Mouse (Mus musculus) neural tube, embryonic 14.5 days (tissue): ENCODE data around the gene Kcnj2. TPM values are rescaled to one million over a fixed set of nuclear protein-coding genes. Genes with fewer than 3 reads are reported as not detected.

Experiments
- ATAC-seq: fragments of 200-750 bp; cut with Nextera tagmentation; 2 replicates; pipeline ENCODE4 v1.8.0; 2017; ENCODE audit warnings: low read depth, mild to moderate bottlenecking, moderate TSS enrichment, moderate library complexity
- H3K27ac ChIP-seq: fragments of 300-500 bp; sonication (generic); 2 replicates; pipeline ENCODE4 v1.5.1; 2014; ENCODE audit warnings: low read depth, mild to moderate bottlenecking, control low read depth, low read length, moderate library complexity, mixed read lengths
- H3K27me3 ChIP-seq: fragments of 300-500 bp; sonication (generic); 2 replicates; pipeline ENCODE4 v1.6.1; 2014; ENCODE audit warnings: low read length; ENCODE audit not compliant: control insufficient read depth, insufficient read depth
- H3K36me3 ChIP-seq: fragments of 300-500 bp; sonication (generic); 2 replicates; pipeline ENCODE4 v1.6.1; 2014; ENCODE audit warnings: low read length, mixed read lengths; ENCODE audit not compliant: control insufficient read depth, insufficient read depth
- H3K4me1 ChIP-seq: fragments of 300-500 bp; sonication (generic); 2 replicates; pipeline ENCODE4 v1.6.1; 2014; ENCODE audit warnings: low read length; ENCODE audit not compliant: control insufficient read depth, insufficient read depth
- H3K4me2 ChIP-seq: fragments of 300-500 bp; sonication (generic); 2 replicates; pipeline ENCODE4 v1.6.1; 2014; ENCODE audit warnings: mild to moderate bottlenecking, low read depth, low read length, control low read depth
- H3K4me3 ChIP-seq: fragments of 300-500 bp; sonication (generic); 2 replicates; pipeline ENCODE4 v1.5.1; 2014; ENCODE audit warnings: low read depth, low read length, control low read depth, mixed read lengths
- H3K9ac ChIP-seq: fragments of 300-500 bp; sonication (generic); replicated peaks from 2 replicates; pipeline ENCODE4 v1.6.1; 2014; ENCODE audit warnings: low read depth, mild to moderate bottlenecking, control low read depth, low read length, mixed read lengths
- H3K9me3 ChIP-seq: fragments of 300-500 bp; sonication (generic); 2 replicates; pipeline ENCODE4 v1.6.1; 2016; ENCODE audit warnings: low read length; ENCODE audit not compliant: control insufficient read depth
- WGBS: fragments of 180-500 bp; shearing (Covaris S2); extraction: QIAGEN DNeasy Blood & Tissue Kit; methylation state at CpG from one replicate; pipeline ENCODE4 v1.1.7; 2014; 5-methylcytosine and 5-hydroxymethylcytosine counted together
- polyA plus RNA-seq: library from polyadenylated mRNA; unstranded; fragments of >200 nt; fragmentation: Nextera tagmentation; extraction: Ambion mirVana; gene quantifications from 2 replicates; pipeline ENCODE4 v1.2.1, GENCODE M21; 2014

Gene Kcnj2
- polyA plus RNA-seq, 1 experiment from 2014 or later, result 0.70 TPM

- Histone ChIP-seq H3K36me3 (no peaks in the 10 kb centered on the region), H3K27ac (no peak overlapping the region), H3K9ac (no peak overlapping the region), H3K4me3 (no peak overlapping the region), H3K4me1 (no peaks in the 10 kb centered on the region), H3K9me3 (no peaks in the 10 kb centered on the region), H3K4me2 (no peak overlapping the region), H3K27me3 (no peaks in the 10 kb centered on the region)
- no peak; the same call in 1 of the 2 replicates for ATAC-seq
- WGBS, result 96% methylated on average over 4 of the region's 4 CpGs
Measured at GRCm38 (mm10) chr11:111057435-111057834, 8.5 kb upstream of the Kcnj2 start.

- H3K27me3 ChIP-seq, result no peaks in the 10 kb centered on the region
- H3K27ac ChIP-seq, result no peak overlapping the region
- no peak overlapping the region for H3K4me2 ChIP-seq
- no peak overlapping the region for H3K9ac ChIP-seq
- ATAC-seq, result no peak
- H3K4me1 ChIP-seq, result no peaks in the 10 kb centered on the region
- H3K4me3 ChIP-seq, result no peak overlapping the region
- no peaks in the 10 kb centered on the region for H3K36me3 ChIP-seq
- no peaks in the 10 kb centered on the region for H3K9me3 ChIP-seq
Measured at GRCm38 (mm10) chr11:111059440-111059839, 6.5 kb upstream of the Kcnj2 start.

GRCm38 (mm10) chr11:111060216-111060615 is 5.7 kb upstream of the Kcnj2 start:
- Histone ChIP-seq H3K4me3 (no peak overlapping the region), H3K9ac (no peak overlapping the region), H3K27me3 (no peaks in the 10 kb centered on the region), H3K4me1 (no peaks in the 10 kb centered on the region), H3K27ac (no peak overlapping the region), H3K36me3 (no peaks in the 10 kb centered on the region), H3K9me3 (no peaks in the 10 kb centered on the region), H3K4me2 (no peak overlapping the region)
- 59% methylated on average over 5 of the region's 5 CpGs for WGBS
- ATAC-seq, result no peak

GRCm38 (mm10) chr11:111064751-111065527 is 1.0 kb upstream of the Kcnj2 start:
- ATAC-seq, result peak; percentile 35; the same call in 1 of the 2 replicates
- H3K27ac ChIP-seq, result 0 out of 2 replicates have a peak overlapping the region, but pooled peaks have one; percentile 16

GRCm38 (mm10) chr11:111066299-111066691 is 331 bp downstream of the Kcnj2 start:
- Histone ChIP-seq H3K4me3 (peak overlapping the region; percentile 49), H3K36me3 (no peaks in the 10 kb centered on the region), H3K4me2 (peak overlapping the region; percentile 100), H3K27ac (no peak overlapping the region), H3K27me3 (no peaks in the 10 kb centered on the region), H3K9me3 (no peaks in the 10 kb centered on the region), H3K4me1 (no peaks in the 10 kb centered on the region), H3K9ac (peak overlapping the region; percentile 43)
- under 1% methylated on average over 9 of the region's 9 CpGs for WGBS
- peak; percentile 68 for ATAC-seq

More at GRCm38 (mm10) chr11:111064751-111065527, 1.0 kb upstream of the Kcnj2 start:
- H3K4me3 ChIP-seq, result peak overlapping the region; percentile 49
- no peaks in the 10 kb centered on the region for H3K36me3 ChIP-seq
- 1% methylated on average over 24 of the region's 25 CpGs for WGBS
- H3K4me1 ChIP-seq, result no peaks in the 10 kb centered on the region
- no peaks in the 10 kb centered on the region for H3K9me3 ChIP-seq
- H3K4me2 ChIP-seq, result peak overlapping the region; percentile 100
- no peaks in the 10 kb centered on the region for H3K27me3 ChIP-seq
- H3K9ac ChIP-seq, result peak overlapping the region; percentile 54

GRCm38 (mm10) chr11:111067787-111068186 is 1.8 kb downstream of the Kcnj2 start:
- peak overlapping the region; percentile 100; the same call in 1 of the 2 replicates for H3K4me2 ChIP-seq
- H3K27me3 ChIP-seq, result no peaks in the 10 kb centered on the region
- H3K9ac ChIP-seq, result no peak overlapping the region
- H3K27ac ChIP-seq, result no peak overlapping the region
- H3K4me3 ChIP-seq, result no peak overlapping the region; the same call in 1 of the 2 replicates
- ATAC-seq, result no peak
- H3K4me1 ChIP-seq, result no peaks in the 10 kb centered on the region
- no peaks in the 10 kb centered on the region for H3K9me3 ChIP-seq
- 64% methylated on average over 3 of the region's 3 CpGs for WGBS
- no peaks in the 10 kb centered on the region for H3K36me3 ChIP-seq

- H3K36me3 ChIP-seq, result no peaks in the 10 kb centered on the region
- H3K27ac ChIP-seq, result no peak overlapping the region
- H3K4me2 ChIP-seq, result no peak overlapping the region
- H3K9ac ChIP-seq, result no peak overlapping the region
- H3K27me3 ChIP-seq, result no peaks in the 10 kb centered on the region
- no peaks in the 10 kb centered on the region for H3K4me1 ChIP-seq
- no peaks in the 10 kb centered on the region for H3K9me3 ChIP-seq
- no peak overlapping the region for H3K4me3 ChIP-seq
- ATAC-seq, result no peak
Measured at GRCm38 (mm10) chr11:111070460-111070859, 4.5 kb downstream of the Kcnj2 start.

- no peak overlapping the region for H3K27ac ChIP-seq
- H3K4me3 ChIP-seq, result no peak overlapping the region
- no peak overlapping the region for H3K9ac ChIP-seq
- no peaks in the 10 kb centered on the region for H3K27me3 ChIP-seq
- ATAC-seq, result no peak
- H3K4me2 ChIP-seq, result no peak overlapping the region
- no peaks in the 10 kb centered on the region for H3K9me3 ChIP-seq
- no peaks in the 10 kb centered on the region for H3K4me1 ChIP-seq
- H3K36me3 ChIP-seq, result no peaks in the 10 kb centered on the region
Measured at GRCm38 (mm10) chr11:111074131-111074530, 8.2 kb downstream of the Kcnj2 start.

GRCm38 (mm10) chr11:111078107-111078506 is 12.1 kb downstream of the Kcnj2 start:
- no peaks in the 10 kb centered on the region for H3K9me3 ChIP-seq
- WGBS, result 85% methylated on average over 11 of the region's 11 CpGs
- H3K27me3 ChIP-seq, result no peaks in the 10 kb centered on the region
- no peaks in the 10 kb centered on the region for H3K36me3 ChIP-seq
- no peak overlapping the region for H3K4me2 ChIP-seq
- no peak overlapping the region for H3K27ac ChIP-seq
- no peak overlapping the region for H3K4me3 ChIP-seq
- no peak for ATAC-seq
- H3K9ac ChIP-seq, result no peak overlapping the region
- H3K4me1 ChIP-seq, result no peaks in the 10 kb centered on the region
